Mouse (Mus musculus) brain, embryonic 14.5 days (tissue): ENCODE data around the gene Sap18.
"Not testable (repeated sequence)": the region's sequence is repeated elsewhere in the genome, so short reads cannot be mapped to it uniquely, and the experiment has no call there.

Source experiments
- CTCF ChIP-seq: fragments of 200-500 bp; IDR thresholded peaks from 2 replicates; pipeline ENCODE4 v1.5.1; 2012; ENCODE audit warnings: inconsistent platforms, mild to moderate bottlenecking, moderate library complexity, borderline replicate concordance; ENCODE audit not compliant: insufficient read depth, insufficient read length; ENCODE audit errors: extremely low read depth
- POLR2A ChIP-seq: fragments of 200-500 bp; IDR thresholded peaks from 2 replicates; pipeline ENCODE4 v1.6.1; 2012; ENCODE audit warnings: mild to moderate bottlenecking, inconsistent platforms, borderline replicate concordance; ENCODE audit not compliant: poor library complexity, insufficient read depth, insufficient read length, severe bottlenecking; ENCODE audit errors: extremely low read depth

GRCm38 (mm10) chr14:57848061-57848460 is 50.1 kb downstream of the Sap18 start:
- not testable (repeated sequence) for TF ChIP-seq CTCF, POLR2A
